8 mouse cellular contexts compared by ENCODE assay signal in the genomic region with DNA sequence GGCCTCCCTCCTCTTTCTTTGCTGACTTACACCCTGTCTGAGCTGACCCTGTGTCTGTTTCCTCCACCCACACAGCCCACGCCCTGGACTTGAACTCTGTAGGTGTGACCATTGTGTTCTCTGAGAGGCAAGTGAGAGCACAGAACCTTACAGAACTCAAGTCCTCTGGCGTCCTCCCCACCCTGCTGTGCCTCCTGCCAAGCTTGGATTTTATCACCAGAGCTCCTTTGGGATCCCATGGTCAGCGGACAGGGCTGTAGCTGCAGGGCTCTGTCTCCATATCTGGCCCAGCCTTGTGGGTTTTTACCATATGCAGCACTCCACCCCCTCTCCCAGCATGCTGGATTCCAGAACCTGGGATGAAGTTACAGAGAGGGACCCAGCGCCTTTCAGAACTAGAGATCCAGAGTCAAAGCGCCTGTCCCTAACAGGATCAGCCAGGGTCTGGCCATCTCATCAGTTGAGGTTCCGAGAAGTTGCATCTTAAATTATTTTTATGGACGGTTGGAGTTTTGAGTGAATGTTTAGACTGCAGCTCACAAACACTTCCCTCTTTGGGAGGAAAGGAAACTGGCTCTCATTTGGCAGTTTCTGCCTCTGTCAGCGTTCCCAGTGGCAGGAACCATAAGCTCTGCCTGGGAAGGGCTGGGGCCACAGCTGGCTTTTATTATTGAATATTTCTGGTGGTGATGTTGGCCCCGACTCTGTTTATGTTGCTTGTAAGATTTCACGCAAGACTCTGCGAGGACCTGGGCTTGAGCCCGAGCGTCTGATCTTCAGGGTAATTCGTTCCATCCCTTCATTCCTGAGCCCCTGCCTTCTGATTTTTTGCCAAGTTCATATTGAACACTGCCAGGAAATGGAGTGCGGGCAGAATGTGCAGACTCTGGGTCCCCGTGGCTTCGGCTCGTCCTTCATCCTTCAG.
DNase-seq lines count a peak whose midpoint lies in the region; ATAC-seq and TF ChIP-seq lines count a peak whose summit lies in the region.

No protein-coding gene starts in this region.

- H3K27me3 ChIP-seq in embryonic facial prominence, embryonic 15.5 days = no peaks in the 10 kb centered on the region
- no peaks in the 10 kb centered on the region for H3K27me3 ChIP-seq in heart, embryonic 14.5 days (ENCODE audit: control insufficient read depth, insufficient read depth, low read length)
- H3K27me3 ChIP-seq in kidney, embryonic 16.5 days (ENCODE audit: insufficient read depth, low read length) = no peaks in the 10 kb centered on the region
- no peaks in the 10 kb centered on the region for H3K27me3 ChIP-seq in stomach, postnatal 0 days (ENCODE audit: control insufficient read depth, insufficient read depth, low read length)

- no peak for TF ChIP-seq EP300 in stomach, postnatal 0 days (optimal IDR thresholded peaks at IDR 0.05)

- H3K27ac ChIP-seq in embryonic facial prominence, embryonic 15.5 days (replicated peaks) = peak overlapping the region; percentile 91
- H3K27ac ChIP-seq in heart, embryonic 14.5 days (replicated peaks in 1 of 2; ENCODE audit: control insufficient read depth in 1 of 2, insufficient read depth in 1 of 2, low read depth in 2 of 2, low read length in 2 of 2) = peak overlapping the region; percentile 75 to 83
- H3K27ac ChIP-seq in kidney, embryonic 16.5 days (ENCODE audit: low read length) = peak overlapping the region; percentile 90
- peak overlapping the region; percentile 85 for H3K27ac ChIP-seq in stomach, postnatal 0 days (replicated peaks)

- 0 out of 2 replicates have a peak, but pooled peaks have one; percentile 11 for TF ChIP-seq CTCF in stomach, postnatal 0 days (IDR thresholded peaks at IDR 0.05; ENCODE audit: low read depth)

- H3K4me2 ChIP-seq in embryonic facial prominence, embryonic 15.5 days (replicated peaks) = peak overlapping the region; percentile 26
- peak overlapping the region; percentile 0; the same call in 1 of the 2 replicates for H3K4me2 ChIP-seq in heart, embryonic 14.5 days (ENCODE audit: low read length)
- H3K4me2 ChIP-seq in kidney, embryonic 16.5 days (replicated peaks; ENCODE audit: low read depth, low read length) = 0 out of 2 replicates have a peak overlapping the region, but pooled peaks have one; percentile 10
- no peak overlapping the region for H3K4me2 ChIP-seq in stomach, postnatal 0 days (replicated peaks; ENCODE audit: low read depth)

- no peak overlapping the region for H3K9ac ChIP-seq in embryonic facial prominence, embryonic 15.5 days
- no peak overlapping the region for H3K9ac ChIP-seq in heart, embryonic 14.5 days (ENCODE audit: low read length)
- H3K9ac ChIP-seq in kidney, embryonic 16.5 days (replicated peaks; ENCODE audit: low read length) = 0 out of 2 replicates have a peak overlapping the region, but pooled peaks have one; percentile 23
- H3K9ac ChIP-seq in stomach, postnatal 0 days (ENCODE audit: low read length) = no peak overlapping the region

- ATAC-seq in embryonic facial prominence, embryonic 15.5 days (ENCODE audit: insufficient number of reproducible peaks, low FRiP score, low TSS enrichment, low read depth) = peak; percentile 90
- peak; percentile 28; the same call in 1 of the 2 replicates for ATAC-seq in heart, embryonic 14.5 days (ENCODE audit: insufficient number of reproducible peaks, insufficient read depth, low FRiP score, low read depth)
- peak; percentile 76 for ATAC-seq in kidney, embryonic 16.5 days (ENCODE audit: low FRiP score, low TSS enrichment)
- peak; percentile 54; the same call in 1 of the 2 replicates for ATAC-seq in stomach, postnatal 0 days (ENCODE audit: low FRiP score, low TSS enrichment)

- no peak overlapping the region for H3K4me3 ChIP-seq in embryonic facial prominence, embryonic 15.5 days (replicated peaks)
- H3K4me3 ChIP-seq in heart, embryonic 14.5 days (ENCODE audit: control insufficient read depth in 1 of 2, insufficient read depth in 1 of 2, low read depth in 1 of 2, low read length in 2 of 2) = no peak overlapping the region
- no peak overlapping the region for H3K4me3 ChIP-seq in kidney, embryonic 16.5 days (ENCODE audit: low read length)
- no peak overlapping the region for H3K4me3 ChIP-seq in stomach, postnatal 0 days (ENCODE audit: low read depth, low read length)

- no peaks in the 10 kb centered on the region for H3K36me3 ChIP-seq in embryonic facial prominence, embryonic 15.5 days
- no peaks in the 10 kb centered on the region for H3K36me3 ChIP-seq in heart, embryonic 14.5 days (ENCODE audit: control insufficient read depth, insufficient read depth, low read length)
- no peaks in the 10 kb centered on the region for H3K36me3 ChIP-seq in kidney, embryonic 16.5 days (ENCODE audit: insufficient read depth, low read length)
- H3K36me3 ChIP-seq in stomach, postnatal 0 days (ENCODE audit: control insufficient read depth, insufficient read depth, low read length) = no peaks in the 10 kb centered on the region

- WGBS in embryonic facial prominence, embryonic 15.5 days = 17% methylated on average over 18 of the region's 18 CpGs
- 42% methylated on average over 18 of the region's 18 CpGs for WGBS in heart, embryonic 14.5 days
- WGBS in kidney, embryonic 16.5 days = 28% methylated on average over 18 of the region's 18 CpGs
- 25% methylated on average over 18 of the region's 18 CpGs for WGBS in stomach, postnatal 0 days

- no peaks in the 10 kb centered on the region for H3K9me3 ChIP-seq in embryonic facial prominence, embryonic 15.5 days (replicated peaks)
- H3K9me3 ChIP-seq in heart, embryonic 14.5 days (ENCODE audit: control insufficient read depth, low read length) = no peaks in the 10 kb centered on the region
- no peaks in the 10 kb centered on the region for H3K9me3 ChIP-seq in kidney, embryonic 16.5 days (ENCODE audit: low read length)
- H3K9me3 ChIP-seq in stomach, postnatal 0 days (ENCODE audit: control insufficient read depth, low read length) = no peaks in the 10 kb centered on the region

- H3K4me1 ChIP-seq in embryonic facial prominence, embryonic 15.5 days = peaks cover 46% of the 10 kb centered on the region
- H3K4me1 ChIP-seq in heart, embryonic 14.5 days (ENCODE audit: control insufficient read depth in 2 of 2, insufficient read depth in 2 of 2, low read length in 2 of 2) = peaks cover 34 to 35% of the 10 kb centered on the region in 2 experiments
- H3K4me1 ChIP-seq in kidney, embryonic 16.5 days (ENCODE audit: insufficient read depth, low read length) = peaks cover 21% of the 10 kb centered on the region
- peaks cover 7% of the 10 kb centered on the region for H3K4me1 ChIP-seq in stomach, postnatal 0 days (replicated peaks; ENCODE audit: control insufficient read depth, insufficient read depth)

- DNase-seq in right cerebral cortex, adult 2 months (ENCODE audit: low spot score in 2 of 2) = peak; percentile 20
- DNase-seq in right cerebral cortex, postnatal 4 days = no peak
- peak; percentile 78 for DNase-seq in lung, postnatal 36 days
- DNase-seq in stomach, postnatal 0 days (ENCODE audit: low spot score) = peak; percentile 41
- DNase-seq in MN1 (ENCODE audit: low spot score) = no peak

Comparison
In these comparisons a context has a peak if more than half of its experiments do, and no peak if none do; other contexts are left out.
1. DNase-seq: peak in right cerebral cortex, adult 2 months (2 of 2), lung, postnatal 36 days (single experiment) and stomach, postnatal 0 days (single experiment); none in right cerebral cortex, postnatal 4 days (single experiment) and MN1 (single experiment).
2. ATAC-seq: peak in every context shown above with its lines; median percentile 90 in embryonic facial prominence, embryonic 15.5 days; 76 in kidney, embryonic 16.5 days; 54 in stomach, postnatal 0 days; 28 in heart, embryonic 14.5 days.
3. Peak in every context shown above with its lines, with median percentiles within 50 percentile points of each other: H3K27ac ChIP-seq.